Mouse (Mus musculus): ENCODE measurements at regions not wholly inside any gene's neighbourhood (a gene's known extent, or its start where the extent isn't known, plus 50 kb on each side); places are given as distances from the start of the nearest gene placed in this dataset.

GRCm38 (mm10) chr13:70149899-70150184 is 347.6 kb downstream of the Med10 start:
- Histone ChIP-seq H3K27me3 (ENCODE audit: control insufficient read depth, insufficient read depth, low read length) (no peaks in the 10 kb centered on the region), H3K4me1 (ENCODE audit: control insufficient read depth, insufficient read depth, low read length) (no peaks in the 10 kb centered on the region), H3K36me3 (ENCODE audit: control insufficient read depth, insufficient read depth, low read length) (no peaks in the 10 kb centered on the region), H3K27ac (ENCODE audit: control insufficient read depth, insufficient read depth, low read depth, low read length) (no peak overlapping the region), H3K4me3 (ENCODE audit: control insufficient read depth, low read depth, low read length) (no peak overlapping the region)
- no peak for TF ChIP-seq POLR2A (IDR thresholded peaks at IDR 0.05; ENCODE audit: control insufficient read depth, low read depth, low read length)
- TF ChIP-seq CTCF (IDR thresholded peaks at IDR 0.05; ENCODE audit: control insufficient read depth, insufficient read depth, insufficient replicate concordance, low read depth, low read length): no peak

DNA sequence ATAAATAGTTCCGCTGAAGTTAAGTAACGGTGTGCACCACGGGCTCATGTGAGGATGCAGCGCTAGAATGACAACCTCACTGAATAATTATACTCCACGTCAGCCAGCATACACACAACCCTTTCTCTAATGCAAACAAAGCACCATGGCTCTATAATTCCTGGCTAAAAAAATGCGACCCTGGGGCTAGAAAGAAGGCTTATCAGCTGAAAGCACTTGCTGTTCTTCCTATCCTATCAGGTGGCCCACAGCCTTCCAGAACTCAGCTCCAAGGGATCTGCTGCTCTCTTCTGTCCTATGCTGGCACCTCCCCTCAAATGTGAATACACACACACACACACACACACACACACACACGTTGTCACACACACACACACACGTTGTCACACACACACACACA is 350.9 kb downstream of the Med10 start:
- Histone ChIP-seq H3K27ac (ENCODE audit: control insufficient read depth, insufficient read depth, low read depth, low read length) (no peak overlapping the region), H3K27me3 (ENCODE audit: control insufficient read depth, insufficient read depth, low read length) (no peaks in the 10 kb centered on the region), H3K4me1 (ENCODE audit: control insufficient read depth, insufficient read depth, low read length) (no peaks in the 10 kb centered on the region), H3K4me3 (ENCODE audit: control insufficient read depth, low read depth, low read length) (no peak overlapping the region), H3K36me3 (ENCODE audit: control insufficient read depth, insufficient read depth, low read length) (no peaks in the 10 kb centered on the region)
- TF ChIP-seq CTCF (IDR thresholded peaks at IDR 0.05; ENCODE audit: control insufficient read depth, insufficient read depth, insufficient replicate concordance, low read depth, low read length) (no peak), POLR2A (IDR thresholded peaks at IDR 0.05; ENCODE audit: control insufficient read depth, low read depth, low read length) (no peak)

DNA sequence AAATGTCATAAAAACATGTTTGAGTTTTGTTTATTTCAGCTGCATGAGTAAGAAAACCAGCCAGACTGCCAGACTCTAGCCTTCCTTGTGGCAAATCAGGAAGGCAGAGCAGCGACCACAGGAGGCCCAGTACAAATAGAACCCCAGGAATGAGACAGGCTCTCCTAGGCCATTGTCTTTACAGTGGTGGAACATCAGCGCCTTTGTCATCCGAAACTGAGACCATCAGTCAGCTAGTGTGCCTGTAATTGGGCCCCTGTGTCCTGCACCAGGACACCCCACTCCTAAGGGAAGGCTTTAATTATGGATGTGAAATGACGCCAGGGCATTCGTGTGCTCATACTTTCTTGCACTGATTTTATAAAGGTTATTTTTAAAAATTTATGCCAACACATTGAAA is 353.4 kb downstream of the Med10 start:
- TF ChIP-seq CTCF (IDR thresholded peaks at IDR 0.05; ENCODE audit: control insufficient read depth, insufficient read depth, insufficient replicate concordance, low read depth, low read length) (no peak), POLR2A (IDR thresholded peaks at IDR 0.05; ENCODE audit: control insufficient read depth, low read depth, low read length) (no peak)
- H3K4me3 ChIP-seq (ENCODE audit: control insufficient read depth, low read depth, low read length): no peak overlapping the region
- H3K27me3 ChIP-seq (ENCODE audit: control insufficient read depth, insufficient read depth, low read length): no peaks in the 10 kb centered on the region
- H3K4me1 ChIP-seq (ENCODE audit: control insufficient read depth, insufficient read depth, low read length): no peaks in the 10 kb centered on the region
- H3K27ac ChIP-seq (ENCODE audit: control insufficient read depth, insufficient read depth, low read depth, low read length): no peak overlapping the region
- H3K36me3 ChIP-seq (ENCODE audit: control insufficient read depth, insufficient read depth, low read length): no peaks in the 10 kb centered on the region

GRCm38 (mm10) chr13:70156975-70157588 is 354.9 kb downstream of the Med10 start:
- H3K4me1 ChIP-seq (ENCODE audit: control insufficient read depth, insufficient read depth, low read length): no peaks in the 10 kb centered on the region
- H3K27me3 ChIP-seq (ENCODE audit: control insufficient read depth, insufficient read depth, low read length): no peaks in the 10 kb centered on the region
- no peaks in the 10 kb centered on the region for H3K36me3 ChIP-seq (ENCODE audit: control insufficient read depth, insufficient read depth, low read length)
- no peak overlapping the region for H3K27ac ChIP-seq (ENCODE audit: control insufficient read depth, insufficient read depth, low read depth, low read length)
- no peak overlapping the region for H3K4me3 ChIP-seq (ENCODE audit: control insufficient read depth, low read depth, low read length)
- TF ChIP-seq POLR2A (IDR thresholded peaks at IDR 0.05; ENCODE audit: control insufficient read depth, low read depth, low read length): no peak
- TF ChIP-seq CTCF (IDR thresholded peaks at IDR 0.05; ENCODE audit: control insufficient read depth, insufficient read depth, insufficient replicate concordance, low read depth, low read length): no peak

DNA sequence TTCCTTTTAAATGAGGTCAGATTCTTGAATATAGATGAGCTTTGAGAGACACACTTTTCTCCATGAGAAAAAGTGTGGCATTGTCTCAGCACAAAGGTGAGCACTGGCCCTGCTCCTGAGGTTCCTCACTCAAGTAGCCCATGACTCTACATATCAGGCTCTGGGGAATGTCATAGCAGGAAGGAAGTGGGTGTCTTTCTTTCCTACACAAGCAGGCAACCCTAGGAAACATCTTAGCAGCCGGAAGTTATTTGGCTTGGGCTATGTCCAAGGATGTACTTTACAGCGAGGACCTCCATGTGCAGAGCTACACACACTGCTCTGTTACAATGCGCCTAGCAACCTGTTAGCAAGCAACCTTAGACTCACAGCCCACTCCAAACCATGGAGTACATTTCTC is 356.9 kb downstream of the Med10 start:
- H3K36me3 ChIP-seq (ENCODE audit: control insufficient read depth, insufficient read depth, low read length): no peaks in the 10 kb centered on the region
- TF ChIP-seq CTCF (IDR thresholded peaks at IDR 0.05; ENCODE audit: control insufficient read depth, insufficient read depth, insufficient replicate concordance, low read depth, low read length): no peak
- no peak for TF ChIP-seq POLR2A (IDR thresholded peaks at IDR 0.05; ENCODE audit: control insufficient read depth, low read depth, low read length)
- H3K4me3 ChIP-seq (ENCODE audit: control insufficient read depth, low read depth, low read length): no peak overlapping the region
- no peaks in the 10 kb centered on the region for H3K4me1 ChIP-seq (ENCODE audit: control insufficient read depth, insufficient read depth, low read length)
- no peak overlapping the region for H3K27ac ChIP-seq (ENCODE audit: control insufficient read depth, insufficient read depth, low read depth, low read length)
- no peaks in the 10 kb centered on the region for H3K27me3 ChIP-seq (ENCODE audit: control insufficient read depth, insufficient read depth, low read length)

- no peaks in the 10 kb centered on the region for H3K27me3 ChIP-seq (ENCODE audit: control insufficient read depth, insufficient read depth, low read length)
- no peaks in the 10 kb centered on the region for H3K4me1 ChIP-seq (ENCODE audit: control insufficient read depth, insufficient read depth, low read length)
- TF ChIP-seq POLR2A (IDR thresholded peaks at IDR 0.05; ENCODE audit: control insufficient read depth, low read depth, low read length) (no peak), CTCF (IDR thresholded peaks at IDR 0.05; ENCODE audit: control insufficient read depth, insufficient read depth, insufficient replicate concordance, low read depth, low read length) (no peak)
- H3K36me3 ChIP-seq (ENCODE audit: control insufficient read depth, insufficient read depth, low read length): no peaks in the 10 kb centered on the region
- no peak overlapping the region for H3K27ac ChIP-seq (ENCODE audit: control insufficient read depth, insufficient read depth, low read depth, low read length)
- H3K4me3 ChIP-seq (ENCODE audit: control insufficient read depth, low read depth, low read length): no peak overlapping the region
Measured at GRCm38 (mm10) chr13:70159604-70160003, 357.4 kb downstream of the Med10 start.

DNA sequence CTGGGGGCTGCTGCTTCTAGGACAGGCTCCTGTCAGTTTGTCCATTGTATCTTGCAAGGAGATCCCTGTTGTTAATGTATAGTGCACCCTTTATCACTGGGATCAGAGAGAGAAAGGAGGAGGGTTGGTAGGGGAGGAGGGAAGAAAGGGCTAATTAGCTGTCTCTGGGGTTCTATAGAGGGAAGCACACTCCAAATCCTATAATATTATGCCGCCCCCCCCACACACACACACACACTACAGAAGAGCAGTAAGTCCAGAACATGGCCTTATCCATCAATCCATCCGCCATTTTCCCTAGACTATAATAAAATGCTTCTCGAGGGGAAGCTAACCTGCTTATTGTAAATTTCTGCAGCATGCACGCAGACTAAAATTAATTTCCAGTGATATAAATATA is 359.9 kb downstream of the Med10 start:
- H3K27me3 ChIP-seq (ENCODE audit: control insufficient read depth, insufficient read depth, low read length): no peaks in the 10 kb centered on the region
- no peak overlapping the region for H3K27ac ChIP-seq (ENCODE audit: control insufficient read depth, insufficient read depth, low read depth, low read length)
- no peaks in the 10 kb centered on the region for H3K4me1 ChIP-seq (ENCODE audit: control insufficient read depth, insufficient read depth, low read length)
- H3K36me3 ChIP-seq (ENCODE audit: control insufficient read depth, insufficient read depth, low read length): no peaks in the 10 kb centered on the region
- no peak overlapping the region for H3K4me3 ChIP-seq (ENCODE audit: control insufficient read depth, low read depth, low read length)
- TF ChIP-seq CTCF (IDR thresholded peaks at IDR 0.05; ENCODE audit: control insufficient read depth, insufficient read depth, insufficient replicate concordance, low read depth, low read length): no peak
- TF ChIP-seq POLR2A (IDR thresholded peaks at IDR 0.05; ENCODE audit: control insufficient read depth, low read depth, low read length): no peak
